Mouse (Mus musculus) C2C12 (cell line): ENCODE measurements around the gene Rps6ka4. TPM values are rescaled to one million over a fixed set of nuclear protein-coding genes. Genes with fewer than 3 reads are reported as not detected.

Source experiments
- H3K27me3 ChIP-seq: one replicate; pipeline ENCODE4 v1.6.1; 2011; ENCODE audit not compliant: control insufficient read depth, insufficient read depth, insufficient read length
- H3K36me3 ChIP-seq: one replicate; pipeline ENCODE4 v1.6.1; 2011; ENCODE audit not compliant: control insufficient read depth, insufficient read depth
- H3K4me3 ChIP-seq: one replicate; pipeline ENCODE4 v1.5.1; 2011; ENCODE audit warnings: mild to moderate bottlenecking, control low read depth; ENCODE audit not compliant: poor library complexity, insufficient read depth, severe bottlenecking
- H3K79me2 ChIP-seq: one replicate; pipeline ENCODE4 v1.6.1; 2011; ENCODE audit not compliant: control insufficient read depth, insufficient read depth
- H3K79me3 ChIP-seq: one replicate; pipeline ENCODE4 v1.6.1; 2011; ENCODE audit warnings: low read depth, control low read depth
- H3ac ChIP-seq: one replicate; pipeline ENCODE3; 2011; ENCODE audit warnings: low read depth; ENCODE audit not compliant: control insufficient read depth, insufficient read length
- CEBPB ChIP-seq: IDR thresholded peaks from one replicate; pipeline ENCODE4 v1.6.1; 2011; ENCODE audit warnings: low read depth, mild to moderate bottlenecking, control low read depth, moderate library complexity
- CTCF ChIP-seq: IDR thresholded peaks from one replicate; pipeline ENCODE4 v1.5.1; 2011; ENCODE audit not compliant: control insufficient read depth, insufficient read depth, insufficient read length
- FOSL1 ChIP-seq: IDR thresholded peaks from one replicate; pipeline ENCODE4 v1.8.0; 2011; ENCODE audit warnings: mild to moderate bottlenecking, low read length; ENCODE audit not compliant: poor library complexity, insufficient read depth, severe bottlenecking
- MAX ChIP-seq: IDR thresholded peaks from one replicate; pipeline ENCODE4 v1.6.1; 2011; ENCODE audit warnings: mild to moderate bottlenecking, control low read depth
- MYOD1 ChIP-seq: IDR thresholded peaks from one replicate; pipeline ENCODE4 v1.6.1; 2011; ENCODE audit warnings: low read depth; ENCODE audit not compliant: control insufficient read depth, insufficient read length
- MYOG ChIP-seq: IDR thresholded peaks from one replicate; pipeline ENCODE4 v1.6.1; 2011; ENCODE audit not compliant: control insufficient read depth, insufficient read length; ENCODE audit errors: extremely low read depth
- USF1 ChIP-seq: IDR thresholded peaks from one replicate; pipeline ENCODE4 v1.6.1; 2011; ENCODE audit warnings: low read depth, mild to moderate bottlenecking, control low read depth, moderate library complexity
- microRNA-seq: library from miRNA; unstranded; fragments of <30 nt; microRNA quantifications from one replicate; pipeline ENCODE4, GENCODE M21; 2019; ENCODE audit warnings: borderline microRNAs expressed
- polyA plus RNA-seq: library from polyadenylated mRNA; unstranded; fragments of >200 nt; fragmentation: generic; extraction: Trizol; gene quantifications from one replicate; pipeline ENCODE4 v1.2.1, GENCODE M21; 2012; ENCODE audit warnings: missing spikeins

The Rps6ka4 gene
- polyA plus RNA-seq, 1 experiment, result 103 TPM

DNA sequence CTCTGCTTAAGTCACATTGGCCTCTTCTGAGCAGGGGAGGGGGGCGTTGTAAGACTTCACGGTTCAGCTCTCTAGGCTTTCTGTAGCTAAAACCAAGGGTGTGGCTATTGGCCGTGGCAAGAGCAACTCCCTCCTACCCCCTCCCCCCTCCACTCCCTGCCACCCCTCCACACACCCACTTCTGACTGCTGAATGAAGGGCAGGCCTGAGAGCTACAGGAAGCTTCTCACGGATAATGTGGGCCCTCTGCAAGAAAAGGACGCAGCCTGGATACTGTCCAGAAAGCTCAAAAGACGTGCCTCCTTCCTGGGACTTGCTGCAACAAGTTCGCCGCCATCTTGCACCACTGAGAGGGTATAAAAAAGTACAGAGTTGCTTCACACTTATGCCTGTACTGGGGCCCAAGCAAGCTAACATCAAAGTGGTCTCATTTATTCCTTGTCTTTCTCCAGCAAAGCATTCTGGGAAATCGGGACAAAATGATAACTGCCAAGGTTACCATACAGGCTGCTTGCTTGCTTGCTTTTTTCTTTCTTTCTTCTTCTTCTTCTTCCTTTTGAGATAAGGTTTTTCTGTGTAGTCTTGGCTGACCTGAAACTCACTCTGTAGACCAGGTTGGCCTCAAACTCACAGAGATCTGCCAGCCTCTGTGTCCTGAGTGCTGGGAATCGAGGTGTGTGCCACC is 21.2 kb downstream of the Rps6ka4 start:
- Histone ChIP-seq H3ac (no peak overlapping the region), H3K79me2 (no peaks in the 10 kb centered on the region), H3K36me3 (no peaks in the 10 kb centered on the region), H3K4me3 (no peak overlapping the region), H3K79me3 (no peaks in the 10 kb centered on the region), H3K27me3 (no peaks in the 10 kb centered on the region)
- no peak for TF ChIP-seq USF1
- no peak for TF ChIP-seq MYOG
- no peak for TF ChIP-seq CEBPB
- TF ChIP-seq FOSL1, result no peak
- no peak for TF ChIP-seq MYOD1
- TF ChIP-seq CTCF, result no peak
- TF ChIP-seq MAX, result no peak

DNA sequence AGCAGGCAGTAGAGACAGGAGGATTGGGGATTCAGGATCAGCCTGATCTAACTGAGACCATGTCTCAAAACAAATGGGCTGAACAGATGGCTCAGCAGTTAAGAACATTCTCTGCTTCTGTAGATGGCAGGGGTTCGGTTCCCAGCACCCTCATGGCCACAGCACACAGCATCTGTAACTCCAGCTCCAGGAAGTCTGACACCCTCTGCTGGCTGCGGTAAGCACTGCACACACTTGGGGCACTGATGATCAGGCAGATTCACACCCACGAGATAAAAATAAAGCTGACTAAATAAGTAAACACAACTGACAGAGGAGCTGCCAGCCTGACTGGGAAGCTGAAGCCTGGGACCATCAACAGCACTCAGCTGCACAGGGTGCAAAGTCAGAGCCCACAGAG is 25.5 kb downstream of the Rps6ka4 start:
- Histone ChIP-seq H3K4me3 (no peak overlapping the region), H3K79me2 (no peaks in the 10 kb centered on the region), H3K36me3 (no peaks in the 10 kb centered on the region), H3ac (no peak overlapping the region), H3K79me3 (no peaks in the 10 kb centered on the region), H3K27me3 (peaks cover 5% of the 10 kb centered on the region)
- no peak for TF ChIP-seq MAX
- no peak for TF ChIP-seq MYOD1
- no peak for TF ChIP-seq CEBPB
- TF ChIP-seq USF1, result no peak
- no peak for TF ChIP-seq FOSL1
- TF ChIP-seq CTCF, result no peak
- TF ChIP-seq MYOG, result no peak

- H3K4me3 ChIP-seq, result no peak overlapping the region
- peaks cover 5% of the 10 kb centered on the region for H3K27me3 ChIP-seq
- no peaks in the 10 kb centered on the region for H3K36me3 ChIP-seq
- TF ChIP-seq CTCF (no peak), MYOG (no peak), MAX (no peak), FOSL1 (no peak), CEBPB (no peak), USF1 (no peak), MYOD1 (no peak)
- H3K79me3 ChIP-seq, result no peaks in the 10 kb centered on the region
- H3K79me2 ChIP-seq, result no peaks in the 10 kb centered on the region
- H3ac ChIP-seq, result no peak overlapping the region
Measured at GRCm38 (mm10) chr19:6814366-6814765, 26.1 kb downstream of the Rps6ka4 start.

Small RNA genes within 50 kb of the gene (microRNA-seq; reads per million reads assigned to microRNA genes)
- not detected for gene Mir5046

Other genes with a start within 250 kb of the Rps6ka4 start
- gene Ccdc88b, start 17.6 kb upstream of the Rps6ka4 start, polyA plus RNA-seq, result 0.27 TPM
- gene Trmt112, start 69.1 kb upstream of the Rps6ka4 start, polyA plus RNA-seq, result 264 TPM
- 270 TPM for gene Prdx5, start 69.5 kb upstream of the Rps6ka4 start, polyA plus RNA-seq
- gene Esrra, start 81.2 kb upstream of the Rps6ka4 start, polyA plus RNA-seq, result 43.2 TPM
- gene Catsperz, start 84.7 kb upstream of the Rps6ka4 start, polyA plus RNA-seq, result 0.16 TPM
- gene Kcnk4, start 93.9 kb upstream of the Rps6ka4 start, polyA plus RNA-seq, result 0.26 TPM
- gene Bad, start 101.2 kb upstream of the Rps6ka4 start, polyA plus RNA-seq, result 84.0 TPM
- 31.2 TPM for gene Gpr137, start 101.8 kb upstream of the Rps6ka4 start, polyA plus RNA-seq
- 1,811 TPM for gene Ppp1r14b, start 134.3 kb upstream of the Rps6ka4 start, polyA plus RNA-seq
- 51.7 TPM for gene Plcb3, start 135.8 kb upstream of the Rps6ka4 start, polyA plus RNA-seq
- gene Fkbp2, start 139.9 kb upstream of the Rps6ka4 start, polyA plus RNA-seq, result 148 TPM
- 37.7 TPM for gene Vegfb, start 147.0 kb upstream of the Rps6ka4 start, polyA plus RNA-seq
- 12.2 TPM for gene Dnajc4, start 151.9 kb upstream of the Rps6ka4 start, polyA plus RNA-seq
- gene Nudt22, start 155.5 kb upstream of the Rps6ka4 start, polyA plus RNA-seq, result 18.2 TPM
- 4.7 TPM for gene Trpt1, start 155.5 kb upstream of the Rps6ka4 start, polyA plus RNA-seq
- gene Fermt3, start 178.8 kb upstream of the Rps6ka4 start, polyA plus RNA-seq, result 0.37 TPM
- 309 TPM for gene Stip1, start 199.3 kb upstream of the Rps6ka4 start, polyA plus RNA-seq
- 8.3 TPM for gene Macrod1, start 216.2 kb upstream of the Rps6ka4 start, polyA plus RNA-seq